Mouse (Mus musculus) testis, adult 2 months (tissue): ENCODE results near the gene Nsmce3.

Experiments used
- CTCF ChIP-seq: fragments of 200-500 bp; IDR thresholded peaks from 2 replicates; pipeline ENCODE4 v1.5.1; 2012; ENCODE audit warnings: low read depth, mild to moderate bottlenecking, inconsistent platforms, low read length, moderate library complexity; ENCODE audit not compliant: control insufficient read depth, insufficient read depth, insufficient replicate concordance
- POLR2A ChIP-seq: fragments of 200-500 bp; IDR thresholded peaks from 2 replicates; pipeline ENCODE4 v1.6.1; 2012; ENCODE audit warnings: low read depth, mild to moderate bottlenecking, inconsistent platforms, low read length, moderate library complexity; ENCODE audit not compliant: control insufficient read depth

DNA sequence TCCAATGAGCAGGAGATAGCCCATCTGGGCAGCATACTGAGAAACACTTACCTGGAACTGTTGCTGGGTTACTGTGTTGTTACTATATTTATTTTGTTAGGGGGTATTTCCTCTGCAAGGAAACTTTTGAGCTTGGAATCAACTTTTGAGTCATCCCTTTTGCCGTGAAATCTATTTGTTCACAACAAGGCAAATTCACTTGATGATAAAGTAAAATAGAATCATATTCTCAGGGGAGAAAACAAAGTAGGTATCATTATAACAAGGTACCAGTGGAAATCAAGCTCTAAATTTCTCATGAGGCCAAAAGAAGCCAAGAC, 32.3 kb downstream of the Nsmce3 start:
- TF ChIP-seq POLR2A: no peak
- TF ChIP-seq CTCF: no peak
